Mouse (Mus musculus) B cell, adult 2 months (primary cell): ENCODE measurements at regions not wholly inside any gene's neighbourhood (a gene's known extent, or its start where the extent isn't known, plus 50 kb on each side); places are given as distances from the start of the nearest gene placed in this dataset.

Experiments
- DNase-seq, 2 experiments: peaks; one replicate each; pipeline ENCODE4 v3.0.0; 2022

DNA sequence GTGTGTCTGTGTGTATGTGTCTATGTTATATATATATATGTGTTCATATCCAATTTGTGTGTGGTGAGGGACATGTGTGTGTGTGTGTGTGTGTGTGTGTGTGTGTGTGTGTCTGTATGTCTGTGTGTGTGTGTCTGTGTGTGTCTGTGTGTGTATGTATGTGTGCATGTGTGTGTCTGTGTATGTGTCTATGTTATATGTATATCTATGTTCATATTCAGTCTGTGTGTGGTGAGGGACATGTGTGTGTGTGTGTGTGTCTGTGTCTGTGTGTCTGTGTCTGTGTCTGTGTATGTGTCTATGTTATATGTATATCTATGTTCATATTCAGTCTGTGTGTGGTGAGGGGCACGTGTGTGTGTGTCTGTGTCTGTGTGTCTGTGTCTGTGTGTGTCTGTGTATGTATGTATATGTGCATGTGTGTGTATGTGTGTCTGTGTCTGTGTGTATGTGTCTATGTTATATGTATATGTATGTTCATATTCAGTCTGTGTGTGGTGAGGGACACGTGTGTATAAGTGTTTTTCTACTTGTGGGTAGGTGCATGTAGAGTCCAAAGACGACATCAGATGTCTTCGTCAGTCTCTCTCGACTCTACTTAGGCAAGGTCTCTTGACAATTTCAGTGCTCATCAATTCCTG, 370.5 kb upstream of the Slc7a11 start:
- no peak for DNase-seq

DNA sequence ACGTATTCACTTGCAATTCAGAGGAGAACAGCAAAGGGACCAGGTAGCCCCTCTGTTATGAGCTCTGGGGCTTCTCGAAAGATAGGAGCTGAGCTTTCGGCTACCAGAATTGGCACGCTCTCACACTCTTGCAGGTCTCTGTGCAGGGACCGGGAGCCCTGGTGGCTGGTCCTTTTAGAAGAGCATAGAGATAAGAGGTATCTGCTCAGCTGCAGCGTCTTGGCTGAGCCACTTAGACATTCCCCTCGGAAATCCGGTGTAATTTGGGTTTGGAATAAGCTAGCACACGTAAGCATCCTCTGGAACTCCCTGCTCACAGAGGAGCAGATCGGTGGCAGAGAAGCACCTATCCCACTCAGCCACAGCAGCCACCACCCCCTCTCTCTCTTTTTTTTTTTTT, 372.3 kb upstream of the Slc7a11 start:
- no peak for DNase-seq

DNA sequence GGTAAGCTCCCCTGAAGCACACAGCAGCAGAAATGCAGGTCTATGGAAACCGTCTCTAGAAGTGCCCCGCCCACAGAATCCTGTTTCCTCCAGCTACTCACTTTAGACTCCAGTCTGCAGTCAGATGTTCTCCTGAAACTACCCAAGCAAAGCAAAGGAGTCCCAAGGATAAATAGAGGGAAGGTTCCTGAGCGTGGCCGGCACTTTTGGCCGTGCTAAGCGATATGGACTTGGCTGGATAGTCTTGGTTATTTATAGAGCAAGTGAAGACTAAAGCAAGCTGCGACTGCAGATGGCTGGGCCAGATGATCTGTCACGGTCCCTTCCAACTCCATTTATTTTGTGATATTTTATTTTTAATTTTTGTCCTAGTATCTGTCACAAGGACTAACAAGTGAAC, 373.1 kb upstream of the Slc7a11 start:
- DNase-seq = no peak

DNA sequence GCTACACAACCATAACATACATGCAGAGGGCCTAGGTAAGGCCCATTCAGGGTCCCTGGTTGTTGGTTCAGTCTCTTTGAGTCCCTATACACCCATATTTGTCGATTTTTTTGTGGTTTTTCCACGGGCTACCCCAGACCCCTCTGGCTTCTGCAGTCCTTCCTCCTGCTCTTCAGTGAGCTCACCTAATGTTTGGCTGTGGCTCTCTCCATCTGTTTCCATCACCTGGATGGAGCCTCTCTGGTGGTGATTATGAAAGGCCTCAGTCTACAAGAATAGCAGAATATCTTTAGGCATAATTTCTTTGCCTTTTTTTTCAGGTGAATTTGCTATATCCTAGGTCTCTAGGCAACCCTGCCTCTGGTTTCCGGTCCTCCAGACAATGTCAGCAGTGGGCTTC, 373.9 kb upstream of the Slc7a11 start:
- DNase-seq = no peak

DNA sequence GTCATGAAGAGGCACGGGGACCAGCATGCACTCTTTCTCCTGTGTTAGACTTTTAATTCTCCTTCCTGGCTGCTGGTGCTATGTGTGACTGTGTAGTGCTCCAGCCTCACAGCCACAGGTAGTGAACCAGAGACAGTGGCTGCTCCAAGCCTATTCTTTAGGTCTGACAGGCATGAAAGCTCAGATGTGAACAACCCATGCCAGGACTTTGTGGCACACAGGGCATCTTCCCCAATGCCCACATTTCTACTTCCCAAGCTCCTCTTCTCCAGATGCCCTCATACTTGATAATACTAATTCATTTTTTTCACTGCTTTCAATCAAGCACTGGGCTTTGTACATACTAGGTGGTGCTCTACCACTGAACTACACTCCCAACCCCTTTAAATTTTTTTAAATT, 377.4 kb upstream of the Slc7a11 start:
- DNase-seq = no peak

DNA sequence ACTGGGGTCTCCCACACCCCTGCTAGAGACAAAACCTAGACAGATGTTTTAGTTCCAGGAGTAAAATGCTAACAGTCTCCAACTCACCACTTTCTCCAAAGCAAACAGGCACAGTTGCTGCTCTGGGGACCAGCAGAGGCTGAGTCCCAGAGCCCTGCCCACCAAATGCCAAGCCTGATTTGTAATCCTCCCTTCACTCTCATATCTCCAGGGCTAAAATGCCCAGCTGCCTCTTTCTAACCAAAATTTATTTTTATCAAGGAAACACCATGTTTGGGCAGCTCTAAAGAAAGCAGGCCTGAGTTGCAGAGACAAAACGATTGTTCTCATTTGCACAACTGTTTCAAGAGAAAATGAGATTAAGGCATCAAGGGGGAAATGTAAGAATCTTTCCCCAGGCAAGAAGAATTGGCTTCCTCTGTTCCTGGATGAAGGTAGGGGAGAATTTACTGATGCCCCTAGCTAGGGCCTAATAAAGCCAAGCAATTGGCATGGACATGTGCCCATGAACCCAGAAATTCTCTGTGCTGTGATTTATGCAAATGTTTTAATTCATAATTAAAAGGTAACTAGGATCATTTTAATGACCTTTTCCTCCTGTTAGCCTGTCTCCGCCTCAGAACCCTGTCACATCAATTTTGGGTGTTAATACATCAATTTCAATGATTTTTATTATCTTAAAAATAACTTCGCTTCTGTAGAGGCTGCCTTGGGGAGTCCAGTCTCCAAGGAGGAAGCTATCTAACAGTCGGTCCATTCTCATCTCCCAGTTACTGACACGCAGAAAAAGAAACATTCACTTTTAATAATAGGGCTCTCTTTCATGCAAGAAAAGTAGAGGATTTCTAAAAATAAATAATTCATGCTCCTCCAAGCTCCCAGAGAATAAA, 382.4 kb upstream of the Slc7a11 start:
- no peak for DNase-seq

DNA sequence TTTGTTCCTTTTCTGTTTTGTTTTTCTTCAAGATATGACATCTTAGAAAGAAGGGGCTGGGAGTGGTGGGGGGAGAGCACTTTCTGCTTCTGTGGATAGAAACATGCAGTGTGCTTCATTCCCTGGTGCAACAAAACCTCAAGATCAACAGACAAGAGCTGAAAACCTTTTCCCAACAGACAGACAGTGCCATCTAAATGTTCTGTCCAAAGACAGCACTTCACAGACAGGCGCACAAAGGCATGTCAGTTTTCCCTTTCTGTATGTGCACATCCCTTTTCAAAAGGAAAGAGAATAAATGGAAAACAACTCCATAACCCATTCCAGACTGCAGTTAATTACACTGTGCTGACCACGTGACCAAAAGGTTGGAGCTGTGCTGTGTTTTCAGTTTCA, 383.0 kb upstream of the Slc7a11 start:
- no peak for DNase-seq

DNA sequence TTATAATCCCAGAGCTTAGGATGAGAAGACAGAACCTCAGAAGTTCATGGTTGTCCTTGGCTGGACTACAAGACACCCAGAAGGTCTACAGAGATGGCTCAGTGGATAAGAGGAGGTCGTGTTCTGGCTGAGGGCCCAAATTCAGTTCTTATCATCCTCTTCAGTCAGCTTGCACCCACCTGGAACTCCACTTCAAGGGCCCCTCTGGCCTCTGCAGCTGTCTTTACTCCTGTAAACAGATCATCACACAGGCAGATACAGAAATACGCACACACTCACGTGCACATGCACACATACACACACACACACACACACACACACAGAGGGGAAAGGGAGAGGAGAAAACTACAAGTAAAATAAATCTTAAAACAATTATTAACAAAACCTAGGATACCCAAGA, 385.8 kb upstream of the Slc7a11 start:
- DNase-seq = no peak

DNA sequence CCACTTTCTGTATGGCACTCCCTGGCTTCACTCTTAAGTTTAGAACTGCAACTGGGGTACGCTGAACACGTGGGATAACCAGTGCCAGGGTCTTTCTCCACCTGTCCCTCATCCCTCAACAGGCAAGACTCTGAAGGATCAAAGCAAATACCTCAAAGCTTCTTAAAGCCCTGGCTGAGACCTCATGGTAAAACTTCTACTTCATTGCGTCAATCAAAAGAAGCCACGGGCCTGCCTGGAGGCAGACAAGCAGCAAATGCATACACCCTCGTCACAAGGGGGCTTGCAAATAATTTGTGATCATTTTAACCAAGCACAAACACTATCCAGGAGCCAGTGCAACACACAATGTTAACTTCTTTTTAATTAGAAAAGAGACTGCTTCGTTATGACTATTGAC, 387.0 kb upstream of the Slc7a11 start:
- no peak for DNase-seq

DNA sequence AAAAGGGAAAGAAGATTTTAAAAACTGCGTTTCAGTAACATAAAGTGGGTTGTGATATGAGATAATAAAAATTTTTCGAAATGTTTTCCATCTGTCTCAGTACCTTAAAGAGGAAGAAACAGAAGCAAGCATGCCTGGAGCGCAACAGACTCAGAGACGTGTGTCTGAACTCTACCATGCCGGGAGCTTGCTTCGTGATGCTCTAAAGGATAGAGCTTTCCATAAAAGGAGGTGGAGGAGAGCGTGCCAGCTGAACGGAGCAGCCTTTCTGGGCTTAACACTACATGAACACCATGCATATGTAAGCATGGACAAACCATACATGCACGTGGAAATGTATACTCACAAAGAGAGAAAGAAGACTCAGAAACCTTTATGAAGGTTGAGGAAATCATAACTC, 387.5 kb upstream of the Slc7a11 start:
- no peak for DNase-seq

DNA sequence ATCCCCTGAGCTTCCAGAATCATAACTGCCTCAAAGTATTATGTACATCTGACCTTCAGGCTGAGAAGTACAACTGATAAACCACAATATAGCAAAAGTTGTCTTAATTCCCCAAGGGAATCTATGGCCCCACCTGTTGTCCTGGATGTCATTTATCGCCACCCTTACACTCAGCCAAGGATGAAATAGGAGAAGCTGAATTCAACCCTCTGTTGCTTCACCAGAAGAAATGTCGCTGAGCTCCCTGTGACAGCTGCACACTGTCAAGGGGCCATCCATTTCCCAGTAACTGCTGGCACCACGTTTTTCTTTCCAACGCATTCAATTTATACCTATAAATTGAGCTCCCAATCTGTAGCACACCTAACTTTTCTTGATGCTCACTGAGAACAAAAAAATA, 382.0 kb upstream of the Noct start:
- no peak for DNase-seq

DNA sequence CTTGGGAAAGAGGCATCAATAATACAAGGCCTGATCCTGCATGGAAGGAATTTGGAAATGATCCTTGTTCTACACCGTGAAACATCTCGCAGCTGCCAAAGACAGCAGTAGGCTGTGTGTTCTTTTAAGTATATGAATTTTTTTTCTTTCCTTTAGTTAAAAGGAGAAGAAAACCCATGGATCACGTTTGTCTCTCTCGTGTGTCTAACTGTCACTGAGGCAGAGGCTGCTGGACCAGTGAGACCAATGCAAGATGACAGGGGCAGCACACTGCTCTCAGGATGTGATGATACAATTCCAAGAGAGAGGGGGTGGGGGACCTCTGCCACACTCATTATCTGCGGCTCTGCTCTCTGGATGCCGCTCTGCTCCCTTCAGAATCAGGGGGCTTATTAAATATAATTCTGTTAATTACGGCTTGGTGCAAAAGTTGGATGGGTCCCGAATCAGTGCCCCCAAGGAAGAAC, 379.4 kb upstream of the Noct start:
- no peak for DNase-seq

DNA sequence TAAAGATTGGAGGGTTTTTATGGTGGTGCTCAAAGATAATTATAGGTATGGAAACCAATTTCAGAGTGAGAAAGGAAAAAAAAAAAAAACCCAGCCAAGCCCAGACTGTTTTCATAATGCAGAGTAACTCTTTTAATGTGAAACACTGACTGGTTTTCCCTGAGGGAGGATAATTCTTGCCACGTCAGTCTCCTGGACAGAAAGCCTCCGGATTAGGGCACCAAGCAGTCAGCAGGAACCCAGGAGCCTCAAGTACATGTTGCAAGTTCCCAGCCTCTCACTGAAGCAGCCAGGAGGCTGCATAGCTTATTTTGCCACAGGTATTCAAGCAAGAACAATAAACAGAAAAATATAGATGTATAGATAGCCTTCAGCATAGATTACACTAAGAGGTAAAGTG, 378.9 kb upstream of the Noct start:
- DNase-seq = no peak

DNA sequence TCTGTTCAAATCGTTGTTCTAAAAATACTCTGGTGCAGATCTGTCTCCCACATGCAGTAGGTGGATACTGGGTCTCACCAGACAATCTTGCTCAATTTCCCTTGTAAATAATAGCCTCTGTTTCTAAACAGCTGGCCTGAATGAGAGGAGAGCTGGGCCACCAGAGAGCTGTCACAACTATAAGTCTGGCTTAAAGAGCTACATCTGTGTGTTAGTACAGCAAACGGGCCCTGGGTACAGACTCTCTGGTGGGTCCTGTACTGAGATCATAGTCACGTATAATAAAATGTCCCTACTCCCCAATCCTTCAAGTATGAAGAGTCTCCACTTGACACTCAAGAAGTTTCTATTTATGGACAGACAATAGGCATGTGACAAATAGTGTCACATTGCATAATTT, 375.7 kb upstream of the Noct start:
- no peak for DNase-seq

DNA sequence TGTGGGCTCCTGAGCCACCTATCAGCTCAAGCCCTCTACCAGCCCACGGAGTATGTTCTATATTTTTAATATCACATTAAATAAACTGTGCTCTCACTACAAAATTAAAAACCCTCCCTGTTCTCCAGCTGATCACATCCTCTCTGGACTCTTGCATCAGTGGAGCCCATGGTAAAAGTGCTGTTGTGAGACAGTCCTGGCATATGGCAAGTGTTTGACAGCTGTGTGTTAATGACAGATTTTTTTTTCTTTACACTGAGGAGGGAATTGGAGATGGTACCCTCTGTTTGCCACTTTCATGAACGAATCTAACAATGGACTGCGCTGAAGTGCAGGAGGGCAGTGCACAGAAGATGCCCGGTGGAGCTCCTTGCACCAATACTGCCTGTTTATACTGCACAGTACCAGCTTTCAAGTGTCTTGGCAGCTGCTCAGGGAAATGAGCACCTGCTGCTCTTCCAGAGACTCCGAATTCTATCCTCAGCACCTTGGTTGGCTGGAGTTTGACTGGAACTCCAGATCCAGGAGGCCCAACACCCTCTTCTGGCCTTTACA, 373.1 kb upstream of the Noct start:
- DNase-seq = no peak

DNA sequence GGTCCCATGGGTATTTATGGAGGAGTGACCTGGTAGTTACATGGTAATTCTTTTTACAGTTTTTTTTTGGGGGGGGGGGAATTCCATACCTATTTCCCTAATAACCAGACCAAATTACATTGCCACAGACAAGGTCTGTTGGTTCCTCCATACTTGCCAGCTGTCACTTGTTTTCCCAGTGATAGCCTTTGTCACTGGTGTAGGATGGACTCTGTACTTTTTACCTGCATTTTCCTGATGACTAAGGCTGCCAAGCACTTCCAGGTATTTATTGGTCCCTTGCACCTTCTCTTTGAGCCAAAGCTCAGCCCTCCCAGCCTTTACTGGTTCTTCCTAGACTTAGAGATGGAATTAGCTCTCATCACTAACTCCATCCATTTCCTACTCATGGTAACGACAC, 357.1 kb upstream of the Noct start:
- DNase-seq = no peak

DNA sequence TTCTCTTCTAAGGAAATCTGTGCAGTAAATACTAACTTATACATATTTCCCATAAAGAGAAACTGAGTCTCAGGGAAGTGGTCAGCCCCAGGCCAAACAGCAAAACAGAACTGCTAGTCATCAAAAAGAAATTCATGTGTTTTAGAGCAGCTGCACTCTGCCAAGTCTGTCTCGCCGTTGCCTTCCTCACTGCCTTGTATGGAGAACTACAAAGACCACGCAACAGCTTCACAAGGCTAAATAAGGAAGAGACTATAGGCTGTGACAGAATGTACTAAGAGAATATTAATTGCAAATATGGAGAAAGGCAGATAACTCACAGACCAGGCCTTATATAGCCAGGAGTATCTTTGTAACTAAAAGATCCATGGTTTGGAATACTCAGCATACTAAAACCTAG, 355.0 kb upstream of the Noct start:
- DNase-seq = no peak

DNA sequence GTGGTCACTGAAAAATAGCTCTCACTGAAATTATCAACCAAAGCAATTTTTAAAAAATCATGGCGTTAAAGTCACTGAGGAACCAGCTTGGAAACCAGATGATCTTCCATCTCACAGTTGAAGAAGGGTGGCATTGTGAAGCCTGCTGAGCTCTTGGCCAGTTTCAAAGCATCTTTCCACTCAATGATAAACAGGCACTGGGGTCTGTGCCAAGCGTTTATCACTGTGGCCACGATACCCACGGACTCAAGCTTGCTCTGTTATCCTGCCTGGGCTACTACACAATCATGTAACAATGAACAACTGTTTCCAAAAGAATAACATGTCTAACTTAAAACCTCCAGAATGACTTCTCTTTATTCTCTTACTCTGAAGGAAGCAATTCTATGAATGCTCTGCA, 345.2 kb upstream of the Noct start:
- DNase-seq = no peak

DNA sequence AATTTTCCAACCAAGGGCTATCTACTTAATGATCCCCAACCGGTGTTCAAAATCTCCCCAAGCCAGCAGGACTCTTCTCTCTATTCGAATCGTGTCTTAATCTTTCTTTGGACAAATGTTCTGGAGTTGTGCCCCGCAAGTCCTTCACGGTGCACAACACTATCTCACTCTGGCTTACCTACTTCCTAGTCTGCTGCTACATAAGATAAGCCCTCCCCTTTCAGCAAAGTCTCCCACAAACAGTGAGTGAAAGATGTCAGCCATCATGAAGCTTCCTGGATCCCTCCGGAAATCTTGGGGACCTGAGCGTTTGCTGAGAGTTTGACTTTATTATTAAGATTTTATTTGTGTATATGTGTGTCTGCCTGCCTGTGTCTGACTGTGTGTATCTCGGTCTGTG, 344.7 kb upstream of the Noct start:
- no peak for DNase-seq

DNA sequence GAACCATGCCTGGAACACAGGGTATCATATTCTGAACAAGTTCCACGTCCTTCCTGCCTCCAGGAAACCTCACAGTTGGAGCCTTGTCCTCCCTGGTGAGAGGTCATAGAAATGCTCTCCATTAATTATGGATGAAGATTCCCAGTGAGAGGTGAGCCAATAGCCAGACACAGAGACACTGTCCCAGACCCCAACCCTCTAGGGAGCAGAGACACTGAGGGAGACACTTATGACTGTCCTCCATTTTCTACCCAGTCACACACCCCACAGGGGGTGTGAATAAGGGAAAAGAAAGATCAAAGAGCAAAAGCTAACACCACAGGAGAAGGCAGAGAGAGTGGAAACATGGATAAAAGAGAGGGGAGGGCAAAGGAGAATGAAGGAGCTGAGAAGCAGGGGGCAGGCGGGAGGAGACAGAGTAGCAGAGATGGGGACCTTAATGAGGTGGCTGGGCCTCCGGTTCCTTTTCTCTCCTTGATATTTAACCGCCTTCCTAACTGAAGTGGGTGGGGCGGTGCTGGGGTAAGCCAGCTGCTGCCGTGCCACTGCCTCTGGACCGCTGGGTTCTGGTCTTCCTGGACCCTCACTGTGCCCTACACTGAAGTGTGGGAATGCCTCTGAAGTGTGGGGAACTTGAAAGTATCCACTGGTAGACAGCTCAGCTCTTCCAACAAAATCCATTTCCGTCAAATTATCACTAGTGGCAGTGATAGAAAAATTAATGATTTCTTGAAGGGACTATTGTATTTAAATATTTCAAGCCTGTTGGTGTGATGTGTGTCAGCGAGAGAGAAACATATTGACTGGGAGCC, 342.6 kb upstream of the Noct start:
- DNase-seq = no peak

DNA sequence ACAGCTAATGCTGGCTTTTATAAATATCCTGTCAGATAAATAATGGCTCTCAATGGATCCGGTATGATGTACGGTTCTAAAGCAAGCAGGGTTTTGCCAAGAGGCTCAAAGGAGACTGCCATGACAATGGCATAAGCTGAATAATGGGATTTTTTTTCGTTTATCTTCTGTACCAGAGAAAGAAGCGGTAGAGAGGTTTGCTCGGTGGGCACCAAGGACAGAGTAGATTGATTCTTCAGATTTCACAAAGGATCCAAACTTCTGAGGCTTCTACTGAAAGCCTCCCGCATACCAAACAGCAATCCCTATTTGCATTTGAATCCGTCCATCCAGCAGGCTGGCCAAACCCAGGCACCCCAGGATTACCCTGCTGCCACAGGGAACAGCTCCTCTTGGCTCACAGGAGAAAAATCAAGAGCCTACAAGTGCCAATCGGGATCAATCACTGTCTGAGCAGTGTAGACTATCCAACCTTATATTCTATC, 342.0 kb upstream of the Noct start:
- no peak for DNase-seq

DNA sequence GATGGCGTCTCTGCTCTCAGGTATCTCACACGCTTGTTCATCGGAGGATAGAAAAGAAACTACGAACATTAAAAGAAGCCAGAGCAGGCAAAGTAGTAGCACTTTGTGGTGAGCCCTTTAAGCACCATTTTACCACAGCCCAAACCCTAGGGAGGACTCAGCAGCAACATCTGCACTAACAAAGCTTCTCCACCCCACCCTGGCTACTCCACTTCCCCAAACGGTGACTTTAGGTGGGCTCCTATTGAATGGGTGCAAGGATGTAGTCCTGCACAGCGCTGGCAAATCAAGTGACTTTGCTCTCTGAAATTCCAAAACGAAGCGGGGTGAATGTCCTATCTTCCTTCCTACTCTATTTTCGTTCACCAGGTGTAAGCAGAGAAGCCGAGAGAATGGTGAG, 337.9 kb upstream of the Noct start:
- DNase-seq = peak in 1 of 2 experiments; percentile 1

DNA sequence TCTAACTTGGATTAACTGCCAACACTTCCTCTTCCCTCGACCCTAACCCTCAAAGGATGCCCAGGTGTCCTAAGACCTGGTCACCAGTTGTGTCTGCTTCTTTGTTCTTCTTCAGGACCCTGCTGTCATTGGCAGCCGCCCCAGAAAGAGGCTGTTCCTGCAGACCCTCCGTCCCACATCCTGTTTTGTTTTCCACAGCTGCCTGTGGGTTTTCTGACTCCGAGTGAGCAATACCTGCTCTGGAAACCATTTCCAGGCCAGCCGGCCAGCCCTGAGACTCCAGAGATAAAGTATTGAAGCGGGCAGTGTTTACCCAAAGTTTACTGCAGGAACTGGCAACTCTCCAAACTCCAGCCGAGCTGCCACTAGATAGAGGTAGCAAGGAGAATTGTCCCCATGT, 337.2 kb upstream of the Noct start:
- DNase-seq = no peak
